Mouse (Mus musculus) forebrain, embryonic 14.5 days (tissue): ENCODE measurements around the gene Bcdin3d. TPM values are rescaled to one million over a fixed set of nuclear protein-coding genes. Genes with fewer than 3 reads are reported as not detected.
"Not testable (repeated sequence)": the region's sequence is repeated elsewhere in the genome, so short reads cannot be mapped to it uniquely, and the experiment has no call there.

ENCODE experiments used
- ATAC-seq: fragments of 200-750 bp; cut with Nextera tagmentation; 2 replicates; pipeline ENCODE4 v1.8.0; 2017; ENCODE audit warnings: mild to moderate bottlenecking, moderate library complexity
- DNase-seq: peaks from one replicate; pipeline ENCODE4 v3.0.0-alpha.2; 2015; ENCODE audit warnings: low spot score
- H3K27ac ChIP-seq: fragments of 300-500 bp; sonication (generic); 2 replicates; pipeline ENCODE4 v1.5.1; 2014; ENCODE audit warnings: low read depth, mild to moderate bottlenecking, control low read depth, low read length, moderate library complexity
- H3K27me3 ChIP-seq: fragments of 300-500 bp; sonication (generic); replicated peaks from 2 replicates; pipeline ENCODE4 v1.6.1; 2014; ENCODE audit warnings: low read length, control low read depth, mixed read lengths; ENCODE audit not compliant: control insufficient read depth, insufficient read depth
- H3K36me3 ChIP-seq: fragments of 300-500 bp; sonication (generic); 2 replicates; pipeline ENCODE4 v1.6.1; 2014; ENCODE audit warnings: low read length, control low read depth; ENCODE audit not compliant: control insufficient read depth, insufficient read depth
- H3K4me1 ChIP-seq: fragments of 300-500 bp; sonication (generic); 2 replicates; pipeline ENCODE4 v1.6.1; 2014; ENCODE audit warnings: antibody characterized with exemption, low read length, control low read depth; ENCODE audit not compliant: control insufficient read depth, insufficient read depth
- H3K4me2 ChIP-seq: fragments of 300-500 bp; sonication (generic); 2 replicates; pipeline ENCODE4 v1.6.1; 2014; ENCODE audit warnings: mild to moderate bottlenecking, control low read depth, low read length
- H3K4me3 ChIP-seq: fragments of 300-500 bp; sonication (generic); 2 replicates; pipeline ENCODE4 v1.5.1; 2014; ENCODE audit warnings: low read depth, low read length, control low read depth
- H3K9ac ChIP-seq: fragments of 300-500 bp; sonication (generic); 2 replicates; pipeline ENCODE4 v1.6.1; 2014; ENCODE audit warnings: mild to moderate bottlenecking, low read length, control low read depth, moderate library complexity
- H3K9me3 ChIP-seq: fragments of 300-500 bp; sonication (generic); replicated peaks from 2 replicates; pipeline ENCODE4 v1.6.1; 2016; ENCODE audit warnings: low read length, control low read depth, mixed read lengths; ENCODE audit not compliant: control insufficient read depth
- WGBS: fragments of 180-500 bp; shearing (Covaris S2); extraction: QIAGEN DNeasy Blood & Tissue Kit; methylation state at CpG from one replicate; pipeline ENCODE4 v1.1.7; 2014; 5-methylcytosine and 5-hydroxymethylcytosine counted together
- polyA plus RNA-seq: library from polyadenylated mRNA; unstranded; fragments of >200 nt; fragmentation: Nextera tagmentation; extraction: Ambion mirVana; gene quantifications from 2 replicates; pipeline ENCODE4 v1.2.1, GENCODE M21; 2014

Bcdin3d gene
- polyA plus RNA-seq, 1 experiment from 2014 or later, result 25.4 TPM

- 0 out of 2 replicates have a peak, but pooled peaks cover 3% of the 10 kb centered on the region for H3K36me3 ChIP-seq
- DNase-seq (no peak), ATAC-seq (no peak)
- 82% methylated on average over 11 of the region's 11 CpGs for WGBS
- no peak overlapping the region for H3K27ac ChIP-seq
- peaks cover 20% of the 10 kb centered on the region for H3K4me1 ChIP-seq
- no peaks in the 10 kb centered on the region for H3K27me3 ChIP-seq
- H3K4me3 ChIP-seq, result no peak overlapping the region
- no peak overlapping the region for H3K4me2 ChIP-seq
- H3K9me3 ChIP-seq, result no peaks in the 10 kb centered on the region
- H3K9ac ChIP-seq, result no peak overlapping the region
These were observed 21.2 kb downstream of the Bcdin3d start for GRCm38 (mm10) chr15:99453153-99453900.

- H3K4me1 ChIP-seq, result peaks cover under 1% of the 10 kb centered on the region; the same call in 1 of the 2 replicates
- no peaks in the 10 kb centered on the region for H3K36me3 ChIP-seq
- no peaks in the 10 kb centered on the region for H3K9me3 ChIP-seq
- H3K4me2 ChIP-seq, result no peak overlapping the region
- 93% methylated on average over 8 of the region's 8 CpGs for WGBS
- no peak for DNase-seq
- H3K9ac ChIP-seq, result no peak overlapping the region
- H3K4me3 ChIP-seq, result no peak overlapping the region
- H3K27ac ChIP-seq, result peak overlapping the region; percentile 27; the same call in 1 of the 2 replicates
- no peak for ATAC-seq
- no peaks in the 10 kb centered on the region for H3K27me3 ChIP-seq
These were observed 24.7 kb downstream of the Bcdin3d start for GRCm38 (mm10) chr15:99449751-99450280.

GRCm38 (mm10) chr15:99449131-99449750 is 25.3 kb downstream of the Bcdin3d start:
- Histone ChIP-seq H3K27me3 (no peaks in the 10 kb centered on the region), H3K4me2 (no peak overlapping the region), H3K4me3 (no peak overlapping the region), H3K27ac (peak overlapping the region; percentile 27; the same call in 1 of the 2 replicates), H3K4me1 (no peaks in the 10 kb centered on the region), H3K9ac (no peak overlapping the region), H3K9me3 (no peaks in the 10 kb centered on the region), H3K36me3 (no peaks in the 10 kb centered on the region)
- WGBS, result 56% methylated on average over 9 of the region's 9 CpGs
- ATAC-seq (peak; percentile 60; the same call in 1 of the 2 replicates), DNase-seq (peak; percentile 33)

GRCm38 (mm10) chr15:99446136-99446535 is 28.4 kb downstream of the Bcdin3d start:
- H3K4me1 ChIP-seq, H3K4me3 ChIP-seq, H3K27me3 ChIP-seq, H3K9me3 ChIP-seq, H3K27ac ChIP-seq, H3K9ac ChIP-seq, ATAC-seq, H3K4me2 ChIP-seq, H3K36me3 ChIP-seq, DNase-seq: not testable (repeated sequence)
- WGBS, result 95% methylated on average over 10 of the region's 10 CpGs

- Histone ChIP-seq H3K27ac (no peak overlapping the region), H3K9ac (no peak overlapping the region), H3K9me3 (no peaks in the 10 kb centered on the region), H3K27me3 (no peaks in the 10 kb centered on the region), H3K36me3 (0 out of 2 replicates have a peak, but pooled peaks cover 2% of the 10 kb centered on the region), H3K4me3 (no peak overlapping the region), H3K4me2 (no peak overlapping the region), H3K4me1 (peaks cover 9% of the 10 kb centered on the region)
- DNase-seq (no peak), ATAC-seq (no peak)
- WGBS, result 53% methylated on average over 6 of the region's 6 CpGs
These were observed 29.0 kb downstream of the Bcdin3d start for GRCm38 (mm10) chr15:99445567-99445966.

GRCm38 (mm10) chr15:99442358-99442757 is 32.2 kb downstream of the Bcdin3d start:
- Histone ChIP-seq H3K27ac (no peak overlapping the region), H3K36me3 (peaks cover 9% of the 10 kb centered on the region), H3K4me2 (no peak overlapping the region), H3K9me3 (no peaks in the 10 kb centered on the region), H3K27me3 (no peaks in the 10 kb centered on the region), H3K4me1 (peaks cover 15% of the 10 kb centered on the region), H3K4me3 (no peak overlapping the region), H3K9ac (no peak overlapping the region)
- DNase-seq, result no peak
- no peak for ATAC-seq
- 90% methylated on average over 7 of the region's 7 CpGs for WGBS

GRCm38 (mm10) chr15:99440816-99441457 is 33.6 kb downstream of the Bcdin3d start:
- 46% methylated on average over 8 of the region's 8 CpGs for WGBS
- Histone ChIP-seq H3K27me3 (no peaks in the 10 kb centered on the region), H3K4me3 (no peak overlapping the region), H3K4me1 (peaks cover 15% of the 10 kb centered on the region), H3K36me3 (peaks cover 9% of the 10 kb centered on the region), H3K27ac (peak overlapping the region; percentile 83), H3K9me3 (no peaks in the 10 kb centered on the region), H3K9ac (no peak overlapping the region), H3K4me2 (no peak overlapping the region)
- DNase-seq, result peak; percentile 38
- ATAC-seq, result peak; percentile 20; the same call in 1 of the 2 replicates

GRCm38 (mm10) chr15:99440112-99440815 is 34.3 kb downstream of the Bcdin3d start:
- H3K9ac ChIP-seq, result no peak overlapping the region
- peaks cover 15% of the 10 kb centered on the region for H3K4me1 ChIP-seq
- DNase-seq (peak; percentile 81), ATAC-seq (peak; percentile 82)
- H3K27me3 ChIP-seq, result no peaks in the 10 kb centered on the region
- 38% methylated on average over 2 of the region's 2 CpGs for WGBS
- peaks cover 9% of the 10 kb centered on the region for H3K36me3 ChIP-seq
- H3K9me3 ChIP-seq, result no peaks in the 10 kb centered on the region
- no peak overlapping the region for H3K4me3 ChIP-seq
- H3K27ac ChIP-seq, result peak overlapping the region; percentile 83
- no peak overlapping the region for H3K4me2 ChIP-seq
